20 mouse cellular contexts compared by ENCODE assay signal in the genomic region with DNA sequence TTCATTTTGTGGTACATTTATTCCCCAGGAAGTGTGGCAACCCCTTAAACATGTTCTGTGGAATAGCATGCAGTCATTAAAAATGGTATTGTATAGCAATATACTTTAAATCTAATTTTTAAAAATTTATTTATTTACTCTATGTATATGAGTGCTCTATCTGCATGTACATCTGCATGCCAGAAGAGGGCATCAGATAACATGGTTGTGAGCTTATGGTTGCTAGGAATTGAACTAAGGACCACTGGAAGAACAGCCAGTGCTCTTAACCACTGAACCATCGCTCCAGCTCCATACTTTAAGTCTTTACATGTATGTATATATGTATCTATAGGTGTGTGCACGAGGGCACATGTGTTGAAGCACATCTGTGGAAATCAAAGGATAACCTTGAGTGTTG.
DNase-seq lines count a peak whose midpoint lies in the region; ATAC-seq and TF ChIP-seq lines count a peak whose summit lies in the region.
"Had no signal": no experiment of that assay in that cellular context is flagged by ENCODE, and none has a peak within 500 bp of the region (broad histone marks: within the 10 kb centered on the region; RNA-seq: fewer than 3 reads in every experiment).

No protein-coding gene starts in this region.

- H3K27me3 ChIP-seq in kidney, postnatal 0 days (ENCODE audit: insufficient read depth, low read length): no peaks in the 10 kb centered on the region
- H3K27me3 ChIP-seq: embryonic facial prominence, embryonic 15.5 days; heart, embryonic 12.5 days; kidney, embryonic 15.5 days; limb, embryonic 12.5 days had no signal

- H3K4me1 ChIP-seq in kidney, postnatal 0 days (replicated peaks; ENCODE audit: insufficient read depth, low read length): no peaks in the 10 kb centered on the region
- H3K4me1 ChIP-seq: embryonic facial prominence, embryonic 15.5 days; kidney, embryonic 15.5 days; limb, embryonic 12.5 days had no signal

- no peak overlapping the region for H3K4me2 ChIP-seq in kidney, postnatal 0 days (ENCODE audit: low read length)
- H3K4me2 ChIP-seq: embryonic facial prominence, embryonic 15.5 days; heart, embryonic 12.5 days; kidney, embryonic 15.5 days; limb, embryonic 12.5 days had no signal

- H3K9me3 ChIP-seq in kidney, postnatal 0 days (replicated peaks; ENCODE audit: low read length): no peaks in the 10 kb centered on the region
- H3K9me3 ChIP-seq: embryonic facial prominence, embryonic 15.5 days; forebrain, embryonic 10.5 days; heart, embryonic 12.5 days; kidney, embryonic 15.5 days; limb, embryonic 12.5 days; midbrain, embryonic 10.5 days had no signal

- no peak for DNase-seq in kidney, postnatal 0 days (ENCODE audit: low spot score)
- DNase-seq in kidney, adult 11 months: no peak
- DNase-seq in 3T3-L1 (ENCODE audit: low read depth, low spot score) (peak; percentile 20), R1 (ENCODE audit: low read depth, low spot score) (peak; percentile 49)
- peak; percentile 5 to 7 for DNase-seq in B cell, adult 2 months
- no peak for DNase-seq in neural tube, embryonic 10.5 days (ENCODE audit: extremely low spot score, low spot score)
- no peak for DNase-seq in urinary bladder, postnatal 25 days (ENCODE audit: low spot score)
- DNase-seq: cerebellum, adult 9-11 months; embryo, embryonic 11 days; heart, postnatal 36 days; lung, postnatal 14 days had no signal

- ATAC-seq in kidney, postnatal 0 days (replicated peaks; ENCODE audit: low FRiP score, low read depth): no peak
- ATAC-seq: hindbrain, embryonic 16.5 days had no signal

- no peak overlapping the region for H3K9ac ChIP-seq in kidney, postnatal 0 days (ENCODE audit: low read depth, low read length)
- H3K9ac ChIP-seq: embryonic facial prominence, embryonic 15.5 days; heart, embryonic 12.5 days; kidney, embryonic 15.5 days; limb, embryonic 12.5 days; liver, embryonic 14.5 days had no signal

- H3K36me3 ChIP-seq in kidney, postnatal 0 days (ENCODE audit: insufficient read depth, low read length): no peaks in the 10 kb centered on the region
- H3K36me3 ChIP-seq: embryonic facial prominence, embryonic 15.5 days; forebrain, embryonic 10.5 days; heart, embryonic 12.5 days; kidney, embryonic 15.5 days; limb, embryonic 12.5 days; midbrain, embryonic 10.5 days had no signal

- no peak overlapping the region for H3K4me3 ChIP-seq in kidney, postnatal 0 days (replicated peaks; ENCODE audit: low read depth, low read length)
- H3K4me3 ChIP-seq: embryonic facial prominence, embryonic 15.5 days; forebrain, embryonic 10.5 days; heart, embryonic 12.5 days; kidney, embryonic 15.5 days; limb, embryonic 12.5 days; midbrain, embryonic 10.5 days; myocyte had no signal

- peak; percentile 44 for TF ChIP-seq CTCF in kidney, postnatal 0 days (IDR thresholded peaks at IDR 0.05; ENCODE audit: low read depth)

- 72% methylated on average over 2 of the region's 2 CpGs for WGBS in kidney, postnatal 0 days

- H3K27ac ChIP-seq in kidney, postnatal 0 days: no peak overlapping the region
- H3K27ac ChIP-seq: embryonic facial prominence, embryonic 15.5 days; forebrain, embryonic 10.5 days; kidney, embryonic 15.5 days; limb, embryonic 12.5 days; liver, embryonic 14.5 days; midbrain, embryonic 10.5 days had no signal

Comparison
In these comparisons a context has a peak if more than half of its experiments do, and no peak if none do; other contexts are left out.
1. DNase-seq: peak in 3T3-L1 (single experiment), B cell, adult 2 months (2 of 2) and R1 (single experiment); none in kidney, postnatal 0 days (single experiment), kidney, adult 11 months (single experiment), neural tube, embryonic 10.5 days (single experiment) and urinary bladder, postnatal 25 days (single experiment).